Mouse (Mus musculus) lung, adult 2 months (tissue): Measurements from ENCODE around the gene Sumo3.

Experiments
- CTCF ChIP-seq: fragments of 200-500 bp; IDR thresholded peaks from 2 replicates; pipeline ENCODE4 v1.5.1; 2011; ENCODE audit warnings: mild to moderate bottlenecking, low read length, control low read depth; ENCODE audit not compliant: insufficient read depth
- POLR2A ChIP-seq: fragments of 200-500 bp; IDR thresholded peaks from 2 replicates; pipeline ENCODE4 v1.6.1; 2011; ENCODE audit warnings: low read depth, mild to moderate bottlenecking, control low read depth, low read length, borderline replicate concordance; ENCODE audit errors: extremely low read depth

- no peak for TF ChIP-seq CTCF
- no peak for TF ChIP-seq POLR2A
Measured at GRCm38 (mm10) chr10:77624570-77624995, 18.7 kb downstream of the Sumo3 start.
